Mouse (Mus musculus) MEL (cell line): Measurements from ENCODE around the gene Robo3. TPM values are rescaled to one million over a fixed set of nuclear protein-coding genes. Genes with fewer than 3 reads are reported as not detected.

ENCODE experiments used
- DNase-seq: peaks from one replicate; pipeline ENCODE4 v3.0.0; 2011; ENCODE audit warnings: low read depth, low spot score
- H3K27ac ChIP-seq: 2 replicates; pipeline ENCODE4 v1.5.1; 2012; ENCODE audit warnings: low read depth, mild to moderate bottlenecking, control low read depth, low read length, moderate library complexity; ENCODE audit not compliant: control insufficient read depth
- H3K27me3 ChIP-seq, 2 experiments: fragments of 150-350 bp in 1 of 2; sonication (generic) in 1 of 2; 2 replicates each; pipeline ENCODE4 v1.6.1; 2012; ENCODE audit warnings: low read length in 2 of 2, mild to moderate bottlenecking in 2 of 2, improper control_type of control experiment in 1 of 2, moderate library complexity in 1 of 2; ENCODE audit not compliant: insufficient read depth in 2 of 2, control insufficient read depth in 1 of 2
- H3K36me3 ChIP-seq, 2 experiments: 2 replicates each; pipeline ENCODE4 v1.6.1; 2012 to 2014; ENCODE audit warnings: low read length in 2 of 2, improper control_type of control experiment in 1 of 2, inconsistent platforms in 1 of 2, mild to moderate bottlenecking in 1 of 2; ENCODE audit not compliant: insufficient read depth in 2 of 2, control insufficient read depth in 1 of 2
- H3K4me1 ChIP-seq, 2 experiments: fragments of 150-350 bp in 1 of 2; sonication (generic) in 1 of 2; 2 replicates each; pipeline ENCODE4 v1.6.1; 2012; ENCODE audit warnings: low read length in 2 of 2, improper control_type of control experiment in 1 of 2, mild to moderate bottlenecking in 1 of 2; ENCODE audit not compliant: insufficient read depth in 2 of 2, control insufficient read depth in 1 of 2
- H3K4me3 ChIP-seq, 2 experiments: fragments of 150-350 bp in 1 of 2; sonication (generic) in 1 of 2; 2 replicates each; pipeline ENCODE4 v1.5.1; 2012; ENCODE audit warnings: low read depth in 2 of 2, low read length in 2 of 2, mild to moderate bottlenecking in 2 of 2, moderate library complexity in 2 of 2, control low read depth in 1 of 2, improper control_type of control experiment in 1 of 2; ENCODE audit not compliant: control insufficient read depth in 1 of 2, insufficient read depth in 1 of 2
- H3K79me2 ChIP-seq: 2 replicates; pipeline ENCODE4 v1.6.1; 2012; ENCODE audit warnings: mild to moderate bottlenecking, low read length, moderate library complexity; ENCODE audit not compliant: control insufficient read depth, poor library complexity, insufficient read depth
- H3K9ac ChIP-seq: 2 replicates; pipeline ENCODE4 v1.6.1; 2012; ENCODE audit warnings: low read depth, mild to moderate bottlenecking, control low read depth, low read length, moderate library complexity; ENCODE audit not compliant: control insufficient read depth, poor library complexity, severe bottlenecking
- H3K9me3 ChIP-seq: fragments of 150-350 bp; sonication (generic); replicated peaks from 2 replicates; pipeline ENCODE4 v1.6.1; 2012; ENCODE audit warnings: mild to moderate bottlenecking, low read length, improper control_type of control experiment, moderate library complexity; ENCODE audit not compliant: insufficient read depth
- BHLHE40 ChIP-seq: IDR thresholded peaks from 2 replicates; pipeline ENCODE4 v1.6.1; 2012; ENCODE audit warnings: low read depth, mild to moderate bottlenecking, inconsistent platforms, low read length, improper control_type of control experiment, borderline replicate concordance
- CTCF ChIP-seq, 3 experiments: IDR thresholded peaks in 2 of 3; conservative IDR thresholded peaks in 1 of 3; 2 replicates each; pipeline ENCODE4 v1.5.1; 2011 to 2012; ENCODE audit warnings: low read length in 3 of 3, low read depth in 2 of 3, mild to moderate bottlenecking in 2 of 3, improper control_type of control experiment in 1 of 3, inconsistent platforms in 1 of 3, mixed read lengths in 1 of 3, moderate library complexity in 1 of 3; ENCODE audit not compliant: control insufficient read depth in 1 of 3, insufficient read depth in 1 of 3, poor library complexity in 1 of 3, severe bottlenecking in 1 of 3
- EP300 ChIP-seq, 2 experiments: IDR thresholded peaks; 2 replicates each; pipeline ENCODE4 v1.6.1; 2011; ENCODE audit warnings: improper control_type of control experiment in 2 of 2, low read length in 2 of 2, low read depth in 1 of 2, mild to moderate bottlenecking in 1 of 2
- KAT2A ChIP-seq: conservative IDR thresholded peaks from 2 replicates; pipeline ENCODE4 v1.6.1; 2012; ENCODE audit warnings: low read depth, low read length, improper control_type of control experiment, inconsistent platforms
- MEF2A ChIP-seq: IDR thresholded peaks from 2 replicates; pipeline ENCODE4 v1.6.1; 2014; ENCODE audit warnings: low read depth, mild to moderate bottlenecking, inconsistent platforms, low read length, improper control_type of control experiment; ENCODE audit not compliant: poor library complexity, insufficient replicate concordance, severe bottlenecking; ENCODE audit errors: extremely low read depth
- MYC ChIP-seq: IDR thresholded peaks from 2 replicates; pipeline ENCODE4 v1.6.1; 2011; ENCODE audit warnings: low read depth, mild to moderate bottlenecking, low read length, improper control_type of control experiment, moderate library complexity
- NRF1 ChIP-seq: IDR thresholded peaks from 2 replicates; pipeline ENCODE4 v1.6.1; 2014; ENCODE audit warnings: low read depth, mild to moderate bottlenecking, inconsistent platforms, low read length, improper control_type of control experiment, moderate library complexity; ENCODE audit not compliant: poor library complexity, insufficient read depth, severe bottlenecking
- POLR2AphosphoS2 ChIP-seq: IDR thresholded peaks from 2 replicates; pipeline ENCODE4 v1.6.1; 2011; ENCODE audit warnings: low read length, improper control_type of control experiment
- POLR2AphosphoS5 ChIP-seq: IDR thresholded peaks from 2 replicates; pipeline ENCODE4 v1.6.1; 2012; ENCODE audit warnings: low read depth, borderline replicate concordance, mild to moderate bottlenecking, inconsistent platforms, low read length, moderate library complexity, mixed read lengths
- RAD21 ChIP-seq: IDR thresholded peaks from 2 replicates; pipeline ENCODE4 v1.6.1; 2011; ENCODE audit warnings: mild to moderate bottlenecking, low read depth, low read length, improper control_type of control experiment
- RCOR1 ChIP-seq: IDR thresholded peaks from 2 replicates; pipeline ENCODE4 v1.6.1; 2012; ENCODE audit warnings: low read depth, mild to moderate bottlenecking, inconsistent platforms, low read length, improper control_type of control experiment
- SMC3 ChIP-seq: IDR thresholded peaks from 2 replicates; pipeline ENCODE4 v1.6.1; 2011; ENCODE audit warnings: low read depth, low read length, improper control_type of control experiment
- TAL1 ChIP-seq: IDR thresholded peaks from 2 replicates; pipeline ENCODE4 v1.6.1; 2012; ENCODE audit warnings: mild to moderate bottlenecking, inconsistent platforms, low read length, moderate library complexity, mixed read lengths
- USF1 ChIP-seq: IDR thresholded peaks from 2 replicates; pipeline ENCODE4 v1.6.1; 2014; ENCODE audit warnings: low read depth, mild to moderate bottlenecking, inconsistent platforms, low read length, improper control_type of control experiment, moderate library complexity
- USF2 ChIP-seq, 2 experiments: IDR thresholded peaks; 2 replicates each; pipeline ENCODE4 v1.6.1; 2011 to 2012; ENCODE audit warnings: improper control_type of control experiment in 2 of 2, low read length in 2 of 2, borderline replicate concordance in 1 of 2, inconsistent platforms in 1 of 2, low read depth in 1 of 2, mild to moderate bottlenecking in 1 of 2; ENCODE audit not compliant: insufficient read depth in 1 of 2
- ZC3H11A ChIP-seq: IDR thresholded peaks from 2 replicates; pipeline ENCODE4 v1.6.1; 2012; ENCODE audit warnings: low read depth, mild to moderate bottlenecking, inconsistent platforms, low read length, improper control_type of control experiment
- ZKSCAN1 ChIP-seq: IDR thresholded peaks from 2 replicates; pipeline ENCODE4 v1.6.1; 2012; ENCODE audit warnings: low read depth, mild to moderate bottlenecking, inconsistent platforms, low read length, improper control_type of control experiment, moderate library complexity
- ZMIZ1 ChIP-seq: IDR thresholded peaks from 2 replicates; pipeline ENCODE4 v1.6.1; 2012; ENCODE audit warnings: low read depth, mild to moderate bottlenecking, inconsistent platforms, low read length, improper control_type of control experiment, moderate library complexity
- polyA plus RNA-seq, 2 experiments: library from polyadenylated mRNA; stranded (reverse) in 1 of 2; unstranded in 1 of 2; fragments of >175 nt in 1 of 2; fragments of >200 nt in 1 of 2; gene quantifications; 2 replicates each; pipeline versions ENCODE4 v1.2.1 to v1.2.4; 2012; ENCODE audit warnings: low replicate concordance in 2 of 2, low read depth in 1 of 2; ENCODE audit not compliant: insufficient read length in 2 of 2, insufficient read depth in 1 of 2, missing spikeins in 1 of 2
- total RNA-seq: library from RNA; depleted of rRNA; stranded (reverse); fragments of 300-350 nt; gene quantifications from 2 replicates; pipeline ENCODE4 v1.2.3, GENCODE M21; 2012

The Robo3 gene
- total and polyA plus RNA-seq, 3 experiments, result not detected

DNA sequence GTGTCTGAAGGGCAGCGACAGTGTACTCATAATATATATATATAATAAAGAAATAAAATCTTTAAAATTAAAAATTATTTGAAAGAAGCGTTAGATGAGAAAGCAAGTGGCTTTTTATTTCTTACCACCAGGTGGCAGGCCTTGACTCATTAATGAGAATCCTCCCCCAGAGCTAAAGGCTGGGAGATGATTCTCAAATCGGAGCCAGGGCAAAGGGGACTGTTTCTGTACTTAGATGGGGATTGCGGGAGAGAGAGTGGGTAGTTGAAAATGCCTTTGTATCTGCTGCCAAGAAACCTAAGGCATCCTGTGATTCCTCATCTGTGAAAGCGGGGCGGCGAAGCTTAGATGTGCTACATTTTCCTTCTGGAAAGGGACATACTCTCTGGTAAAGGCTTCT, 29.7 kb upstream of the Robo3 start:
- Histone ChIP-seq H3K79me2 (no peaks in the 10 kb centered on the region), H3K27me3 (peaks cover 3 to 5% of the 10 kb centered on the region in 2 experiments), H3K4me3 (no peak overlapping the region), H3K36me3 (no peaks in the 10 kb centered on the region), H3K4me1 (no peaks in the 10 kb centered on the region), H3K27ac (no peak overlapping the region), H3K9me3 (no peaks in the 10 kb centered on the region)
- DNase-seq, result peak; percentile 65
- no peak for TF ChIP-seq ZMIZ1
- no peak for TF ChIP-seq TAL1
- peak; percentile 94 for TF ChIP-seq RAD21
- peak; percentile 99 for TF ChIP-seq SMC3
- no peak for TF ChIP-seq NRF1
- TF ChIP-seq POLR2AphosphoS5, result no peak
- no peak for TF ChIP-seq USF1
- TF ChIP-seq BHLHE40, result no peak
- TF ChIP-seq POLR2AphosphoS2, result no peak
- no peak for TF ChIP-seq EP300 (IDR thresholded peaks at IDR 0.05; ENCODE audit: low read depth in 1 of 2, low read length in 2 of 2)
- TF ChIP-seq MEF2A, result no peak
- TF ChIP-seq CTCF (IDR thresholded peaks at IDR 0.05 in 2 of 3, conservative IDR thresholded peaks at IDR 0.05 in 1 of 3; ENCODE audit: control insufficient read depth in 1 of 3, insufficient read depth in 1 of 3, low read depth in 2 of 3, low read length in 3 of 3, poor library complexity in 1 of 3, severe bottlenecking in 1 of 3), result peak; percentile 47 to 84 (median 52)
- TF ChIP-seq USF2 (IDR thresholded peaks at IDR 0.05; ENCODE audit: borderline replicate concordance in 1 of 2, insufficient read depth in 1 of 2, low read depth in 1 of 2, low read length in 2 of 2), result no peak
- no peak for TF ChIP-seq RCOR1
- TF ChIP-seq ZC3H11A, result peak; percentile 98
- TF ChIP-seq, all 39 proteins: peak for 4
- no peak overlapping the region for H3K9ac ChIP-seq

DNA sequence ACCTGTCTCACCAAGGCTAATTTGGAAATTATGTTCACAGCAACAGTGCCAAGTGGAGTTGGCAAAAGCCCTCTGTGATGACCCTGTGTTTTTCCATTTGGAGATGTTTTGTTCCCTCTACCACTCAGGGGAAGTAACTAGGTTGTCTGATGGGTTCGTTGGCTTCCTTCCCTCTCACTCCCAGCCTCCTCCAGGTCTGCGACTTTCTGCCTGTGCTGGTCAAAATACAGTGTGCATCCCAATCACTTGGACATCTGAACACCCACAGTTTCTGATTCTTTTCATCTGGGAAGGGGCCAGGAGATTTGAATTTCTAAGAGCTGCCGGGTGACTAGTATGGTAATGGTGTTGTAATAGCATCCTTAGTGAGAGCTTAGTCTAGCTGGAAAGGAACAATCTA, 28.5 kb upstream of the Robo3 start:
- no peaks in the 10 kb centered on the region for H3K4me1 ChIP-seq
- H3K27me3 ChIP-seq, result peaks cover 3 to 5% of the 10 kb centered on the region in 2 experiments
- TF ChIP-seq CTCF (IDR thresholded peaks at IDR 0.05 in 2 of 3, conservative IDR thresholded peaks at IDR 0.05 in 1 of 3; ENCODE audit: control insufficient read depth in 1 of 3, insufficient read depth in 1 of 3, low read depth in 2 of 3, low read length in 3 of 3, poor library complexity in 1 of 3, severe bottlenecking in 1 of 3) (no peak), RAD21 (no peak), POLR2AphosphoS5 (no peak), KAT2A (no peak), MYC (no peak), ZKSCAN1 (no peak), USF1 (no peak), SMC3 (no peak)

More for the DNA sequence above, 28.5 kb upstream of the Robo3 start:
- Histone ChIP-seq H3K4me3 (no peak overlapping the region), H3K27ac (no peak overlapping the region), H3K9ac (no peak overlapping the region), H3K9me3 (no peaks in the 10 kb centered on the region), H3K36me3 (no peaks in the 10 kb centered on the region), H3K79me2 (no peaks in the 10 kb centered on the region)
- DNase-seq, result no peak
